Mouse (Mus musculus): ENCODE results near the gene Hist1h2ae.
A peak's percentile ranks its signal among the peaks of the same experiment; 100 is the strongest.
"Not testable (repeated sequence)": the region's sequence is repeated elsewhere in the genome, so short reads cannot be mapped to it uniquely, and the experiment has no call there.

Gene Hist1h2ae

DNA sequence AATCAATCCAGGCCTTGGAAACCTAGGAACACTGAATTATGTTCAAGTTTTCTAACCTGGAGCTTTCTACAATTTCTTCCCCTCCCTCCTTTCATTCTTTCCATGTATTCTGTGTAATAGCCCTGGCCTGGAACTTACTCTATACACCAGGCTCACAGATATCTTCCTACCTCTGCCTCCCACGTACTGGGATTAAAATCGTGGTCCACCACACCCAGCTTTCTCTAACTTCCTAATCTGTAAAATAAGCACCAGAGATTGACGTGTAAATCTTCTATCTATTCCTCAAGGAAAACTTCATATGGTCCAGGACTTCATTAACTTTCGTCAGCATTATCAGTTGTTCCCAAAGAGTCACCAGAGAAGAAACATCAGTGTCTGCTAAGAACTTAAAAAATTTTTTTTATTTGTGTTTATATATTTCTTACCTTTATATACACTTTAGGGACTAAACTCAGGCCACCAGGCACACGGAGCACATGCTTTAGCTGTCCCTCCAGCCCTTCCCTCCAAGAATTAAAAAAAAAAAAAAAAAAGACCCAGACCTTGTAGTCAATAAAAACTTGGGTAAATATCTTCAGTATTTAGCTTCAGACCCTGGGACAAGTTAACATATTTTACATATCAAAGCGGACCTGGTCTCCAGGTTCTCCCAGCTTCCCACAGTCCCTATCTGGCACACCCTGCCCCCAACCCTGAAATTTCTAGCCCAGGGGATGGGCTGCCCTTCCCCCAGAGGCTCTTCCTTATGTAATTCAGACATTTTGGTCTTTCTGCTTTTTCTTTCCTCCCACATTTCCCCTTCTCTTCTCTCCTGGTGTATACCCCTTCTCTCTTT lies 11.4 kb upstream of the Hist1h2ae start:
- DNase-seq = no peak

DNA sequence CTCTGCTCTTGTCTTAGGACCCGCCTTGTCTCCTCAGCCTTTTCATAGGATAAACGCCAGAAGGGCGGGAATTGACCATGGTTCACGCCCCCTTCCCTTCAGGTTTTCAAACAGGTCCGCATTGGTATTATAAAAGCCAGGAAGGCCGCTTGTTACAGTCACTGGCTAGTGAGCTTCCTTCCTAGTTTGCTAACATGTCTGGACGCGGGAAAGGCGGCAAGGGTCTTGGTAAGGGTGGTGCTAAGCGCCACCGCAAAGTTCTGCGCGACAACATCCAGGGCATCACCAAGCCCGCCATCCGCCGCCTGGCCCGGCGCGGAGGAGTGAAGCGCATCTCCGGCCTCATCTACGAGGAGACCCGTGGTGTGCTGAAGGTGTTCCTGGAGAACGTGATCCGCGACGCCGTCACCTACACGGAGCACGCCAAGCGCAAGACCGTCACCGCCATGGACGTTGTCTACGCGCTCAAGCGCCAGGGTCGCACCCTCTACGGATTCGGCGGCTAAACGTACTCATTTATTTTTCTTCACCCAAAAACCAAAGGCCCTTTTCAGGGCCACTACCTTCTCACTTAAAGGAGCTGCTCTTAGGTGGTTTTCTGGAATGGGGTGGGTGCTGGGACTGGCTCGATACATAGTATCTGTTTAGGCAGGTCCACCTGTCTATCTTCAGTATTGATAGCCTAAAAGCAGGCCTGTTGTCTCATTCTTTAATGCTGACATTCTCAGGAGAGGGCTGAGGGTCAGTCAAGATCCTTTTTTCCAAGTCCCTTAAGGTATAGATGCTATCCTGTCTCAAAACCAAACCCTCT lies 10.6 kb upstream of the Hist1h2ae start, which contains the start of gene Hist1h4d:
Hist1h4d (plus strand) TSS at position 191 of the 811 bp plus-strand sequence.
- DNase-seq = peak; percentile 99

DNA sequence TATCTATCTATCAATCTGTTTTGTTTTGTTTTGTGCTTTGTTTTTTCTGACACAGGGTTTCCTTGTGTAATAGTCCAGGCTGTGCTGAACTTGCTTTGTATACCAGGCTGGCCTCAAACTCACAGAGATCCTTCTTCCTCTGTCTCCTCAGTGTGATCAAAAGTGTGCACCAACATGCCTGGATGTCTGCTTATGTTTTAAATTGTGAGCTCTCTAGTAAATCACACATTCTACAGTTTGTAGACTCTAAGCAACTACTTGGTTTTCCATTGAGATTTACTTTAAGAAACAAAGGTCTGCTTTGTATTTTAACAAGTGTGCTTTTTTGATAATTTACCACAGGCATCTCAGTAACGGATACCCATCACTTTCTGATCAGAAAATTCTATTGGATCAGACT lies 6.8 kb upstream of the Hist1h2ae start:
- DNase-seq = no peak

DNA sequence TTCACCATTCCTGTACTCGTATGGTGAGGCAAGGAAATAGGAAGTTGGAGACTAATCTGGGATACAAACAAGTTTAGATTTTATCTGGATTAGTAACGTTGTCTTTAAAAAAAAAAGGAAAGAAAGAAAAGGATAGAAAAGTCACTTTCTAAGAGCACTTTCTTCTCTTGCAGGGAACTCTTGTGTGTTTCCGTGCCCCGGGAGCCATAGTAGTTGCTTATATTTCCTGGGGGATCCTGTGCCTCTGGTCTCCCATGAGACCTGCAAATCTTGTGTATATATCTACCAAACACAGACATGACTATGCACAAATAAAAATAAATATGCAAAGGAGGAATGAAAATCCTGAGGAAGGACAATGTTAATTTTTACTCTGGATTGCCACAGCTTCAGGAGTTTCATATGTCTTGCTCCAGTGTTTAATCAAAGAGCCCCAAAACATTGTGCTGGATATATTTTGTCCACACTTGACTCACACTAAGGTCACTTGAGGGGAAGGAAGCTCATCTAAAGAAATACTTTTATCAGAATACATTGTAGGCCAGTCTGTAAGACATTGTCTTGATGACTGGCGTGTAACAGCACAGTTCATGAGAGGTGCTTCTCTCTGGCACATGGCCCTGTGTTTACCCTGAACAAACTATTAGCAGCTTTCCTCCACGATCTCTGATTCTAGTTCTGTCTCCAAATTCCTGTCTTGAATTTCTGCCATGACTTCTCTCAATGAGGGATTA lies 6.1 kb upstream of the Hist1h2ae start:
- DNase-seq = no peak

DNA sequence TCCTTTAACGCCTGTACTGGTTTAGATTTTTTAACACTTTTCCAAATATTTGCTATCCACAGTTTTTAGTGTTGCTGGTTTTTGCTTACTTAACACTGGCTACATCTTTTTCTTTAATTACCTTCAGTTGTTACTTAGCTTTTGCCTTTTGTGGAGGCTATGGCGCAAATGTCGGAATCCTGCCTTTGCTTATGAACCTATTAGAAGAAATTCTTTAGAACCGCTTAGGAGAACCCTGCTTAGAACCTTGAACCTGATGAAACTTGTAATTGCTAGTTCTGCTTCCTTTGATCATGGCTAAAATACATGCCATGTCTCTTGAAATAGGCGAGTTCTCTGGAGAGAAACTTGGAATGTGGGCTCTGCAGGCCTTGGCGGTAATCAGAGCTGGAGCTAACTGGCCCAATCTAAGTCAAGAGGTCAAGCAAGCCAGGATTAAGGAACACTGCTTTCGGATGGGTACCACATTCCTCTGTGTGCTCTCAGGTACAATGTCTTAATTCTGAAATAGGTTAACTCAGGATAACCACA lies 5.4 kb upstream of the Hist1h2ae start:
- no peak for DNase-seq

DNA sequence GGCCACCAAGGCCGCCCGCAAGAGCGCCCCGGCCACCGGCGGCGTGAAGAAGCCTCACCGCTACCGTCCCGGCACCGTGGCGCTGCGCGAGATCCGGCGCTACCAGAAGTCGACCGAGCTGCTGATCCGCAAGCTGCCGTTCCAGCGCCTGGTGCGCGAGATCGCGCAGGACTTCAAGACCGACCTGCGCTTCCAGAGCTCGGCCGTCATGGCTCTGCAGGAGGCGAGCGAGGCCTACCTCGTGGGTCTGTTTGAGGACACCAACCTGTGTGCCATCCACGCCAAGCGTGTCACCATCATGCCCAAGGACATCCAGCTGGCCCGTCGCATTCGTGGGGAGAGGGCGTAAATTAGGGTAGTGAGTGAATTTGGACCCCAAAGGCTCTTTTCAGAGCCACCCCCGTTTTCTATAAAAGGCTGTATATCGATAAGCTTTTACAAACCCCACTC lies 4.9 kb upstream of the Hist1h2ae start:
- DNase-seq = not testable (repeated sequence)

DNA sequence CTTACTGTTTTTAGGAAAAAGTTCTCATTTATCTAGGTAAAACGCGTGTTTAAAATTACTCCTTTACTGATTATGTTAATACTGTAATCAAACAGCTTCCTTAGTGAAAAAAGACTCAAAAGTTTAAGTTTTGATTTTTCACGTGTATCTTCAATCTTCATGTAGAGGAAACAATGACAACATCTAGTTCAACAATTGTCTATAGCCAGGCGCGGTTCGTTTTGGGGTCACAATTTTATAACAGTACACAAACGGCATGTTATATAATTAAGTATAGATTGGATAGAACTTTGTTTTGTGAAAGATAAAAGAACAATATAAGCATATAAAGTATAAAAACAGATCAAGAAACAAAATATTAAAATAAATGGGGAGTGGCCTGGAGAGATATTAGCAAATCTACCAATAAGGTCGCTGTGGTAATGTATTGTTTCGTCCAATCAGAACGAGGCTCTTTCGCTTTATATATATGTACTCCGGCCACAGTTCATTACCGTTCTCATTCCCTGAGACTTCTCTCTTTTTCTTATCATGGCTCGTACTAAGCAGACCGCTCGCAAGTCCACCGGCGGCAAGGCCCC lies 4.3 kb upstream of the Hist1h2ae start, which contains the start of gene Hist1h3d:
Hist1h3d (plus strand) TSS at position 493 of the 581 bp plus-strand sequence.
- DNase-seq = peak; percentile 63

DNA sequence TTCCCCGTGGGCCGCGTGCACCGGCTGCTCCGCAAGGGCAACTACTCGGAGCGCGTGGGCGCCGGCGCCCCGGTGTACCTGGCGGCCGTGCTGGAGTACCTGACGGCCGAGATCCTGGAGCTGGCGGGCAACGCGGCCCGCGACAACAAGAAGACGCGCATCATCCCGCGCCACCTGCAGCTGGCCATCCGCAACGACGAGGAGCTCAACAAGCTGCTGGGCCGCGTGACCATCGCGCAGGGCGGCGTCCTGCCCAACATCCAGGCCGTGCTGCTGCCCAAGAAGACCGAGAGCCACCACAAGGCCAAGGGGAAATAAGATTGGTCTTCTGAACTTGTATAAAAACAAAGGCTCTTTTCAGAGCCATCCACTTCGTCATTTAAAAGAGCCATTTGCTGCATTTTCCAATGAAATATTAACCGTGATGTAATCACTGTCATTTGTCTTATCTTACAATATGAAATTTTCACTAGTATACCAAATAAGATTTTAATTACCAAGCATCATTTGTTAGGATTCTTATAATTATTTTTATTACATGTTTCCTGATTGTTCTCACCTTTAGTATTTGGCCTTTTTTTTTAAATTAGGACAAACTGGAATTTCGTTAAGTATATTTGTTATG lies 3.6 kb upstream of the Hist1h2ae start:
- DNase-seq = not testable (repeated sequence)

DNA sequence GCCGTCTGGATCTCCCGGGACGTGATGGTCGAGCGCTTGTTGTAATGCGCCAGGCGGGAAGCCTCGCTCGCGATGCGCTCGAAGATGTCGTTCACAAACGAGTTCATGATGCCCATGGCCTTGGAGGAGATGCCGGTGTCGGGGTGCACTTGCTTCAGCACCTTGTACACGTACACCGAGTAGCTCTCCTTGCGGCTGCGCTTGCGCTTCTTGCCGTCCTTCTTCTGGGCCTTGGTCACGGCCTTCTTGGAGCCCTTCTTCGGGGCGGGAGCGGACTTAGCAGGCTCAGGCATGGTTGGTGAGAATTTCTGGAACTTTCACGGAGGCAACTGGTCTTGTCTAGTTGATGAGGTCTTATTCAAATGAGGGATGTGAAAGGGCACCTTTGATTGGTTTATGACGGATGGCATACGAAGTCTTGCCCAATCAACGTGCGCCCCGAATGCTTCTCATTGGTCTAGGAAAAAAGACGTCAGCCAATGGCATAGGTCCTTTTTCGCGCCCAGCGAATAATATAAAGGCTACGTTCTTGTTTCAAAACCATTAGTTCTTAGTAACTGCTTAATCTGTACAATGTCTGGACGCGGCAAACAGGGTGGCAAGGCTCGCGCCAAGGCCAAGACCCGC lies 3.0 kb upstream of the Hist1h2ae start, which contains the start of the genes Hist1h2bf and Hist1h2ad:
Hist1h2bf (minus strand) TSS at position 299 of the 627 bp plus-strand sequence.
Hist1h2ad (plus strand) TSS at position 484 of the 627 bp plus-strand sequence.
- DNase-seq = peak; percentile 95

DNA sequence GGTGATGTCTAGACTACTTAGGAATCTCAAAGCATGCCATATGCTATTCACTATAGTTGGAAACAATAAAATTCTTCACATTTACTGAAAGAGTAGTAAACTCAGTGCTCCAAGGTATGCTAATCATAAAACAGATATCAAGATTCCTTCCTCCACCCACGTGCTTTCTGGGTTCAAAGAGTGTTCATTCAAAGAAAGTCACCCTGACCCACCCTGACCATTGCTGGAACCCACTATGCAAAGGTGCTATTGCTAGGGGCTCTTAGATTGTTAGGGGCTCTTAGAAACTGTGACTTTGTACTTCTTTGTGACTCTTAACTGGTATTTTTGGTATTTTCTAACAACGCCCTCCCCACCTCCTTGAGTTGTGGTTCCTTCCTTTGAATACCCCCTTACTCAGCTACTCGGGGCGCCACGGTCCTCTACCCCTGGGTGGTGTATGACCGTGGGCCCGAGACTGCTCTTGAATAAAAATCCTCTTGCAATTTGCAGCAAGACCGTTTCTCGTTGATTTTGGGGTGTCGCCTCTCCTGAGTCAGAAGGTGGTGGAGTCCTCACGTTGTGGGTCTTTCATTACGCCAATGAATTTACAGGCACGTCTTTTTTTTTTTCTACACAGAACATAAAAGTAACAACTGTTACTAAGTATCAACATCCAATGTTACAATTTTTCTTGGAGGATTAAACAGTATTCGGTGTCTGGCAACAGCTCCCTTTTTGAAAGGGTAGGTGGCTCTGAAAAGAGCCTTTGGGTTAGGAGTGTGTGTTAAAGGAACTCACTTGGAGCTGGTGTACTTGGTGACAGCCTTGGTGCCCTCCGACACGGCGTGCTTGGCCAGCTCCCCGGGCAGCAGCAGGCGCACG lies 2.2 kb upstream of the Hist1h2ae start:
- DNase-seq = not testable (repeated sequence)

DNA sequence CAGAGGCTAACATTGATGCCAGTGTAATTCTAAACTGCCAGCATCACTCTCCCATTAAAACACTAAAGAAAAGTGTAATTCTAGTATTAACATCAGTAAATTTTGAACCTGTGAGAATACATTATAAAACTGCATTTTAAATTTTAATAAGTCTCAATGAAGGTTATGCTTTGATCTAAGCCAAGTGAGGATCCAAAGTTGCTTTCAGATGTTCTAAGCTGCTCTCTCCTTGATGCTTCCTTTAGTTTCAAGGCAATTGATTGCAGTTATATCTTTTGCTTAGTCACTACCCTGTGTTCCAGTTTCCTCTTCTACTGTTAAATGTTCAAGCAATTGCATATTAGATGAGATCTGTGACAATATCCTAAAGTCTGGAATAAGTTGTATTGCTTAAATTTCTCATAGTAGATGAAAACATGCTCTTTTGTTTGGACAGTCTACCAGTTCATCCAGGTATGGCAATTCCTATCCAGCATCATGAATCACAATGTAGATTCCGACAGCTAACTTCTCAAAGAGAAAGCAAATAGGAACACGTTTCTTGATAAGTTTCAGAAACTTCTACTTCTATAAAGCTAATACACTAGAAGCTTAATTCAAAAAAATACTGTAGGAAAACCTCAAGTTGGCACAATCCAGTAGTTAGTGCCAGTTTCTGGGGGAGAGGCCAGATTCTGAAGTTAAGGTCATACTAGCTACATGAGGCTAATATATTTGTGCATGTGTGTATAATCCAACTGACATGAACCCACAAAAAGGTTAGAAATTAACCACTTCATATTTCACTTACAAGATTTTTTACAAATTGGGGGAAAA lies 1.4 kb upstream of the Hist1h2ae start:
- no peak for DNase-seq

DNA sequence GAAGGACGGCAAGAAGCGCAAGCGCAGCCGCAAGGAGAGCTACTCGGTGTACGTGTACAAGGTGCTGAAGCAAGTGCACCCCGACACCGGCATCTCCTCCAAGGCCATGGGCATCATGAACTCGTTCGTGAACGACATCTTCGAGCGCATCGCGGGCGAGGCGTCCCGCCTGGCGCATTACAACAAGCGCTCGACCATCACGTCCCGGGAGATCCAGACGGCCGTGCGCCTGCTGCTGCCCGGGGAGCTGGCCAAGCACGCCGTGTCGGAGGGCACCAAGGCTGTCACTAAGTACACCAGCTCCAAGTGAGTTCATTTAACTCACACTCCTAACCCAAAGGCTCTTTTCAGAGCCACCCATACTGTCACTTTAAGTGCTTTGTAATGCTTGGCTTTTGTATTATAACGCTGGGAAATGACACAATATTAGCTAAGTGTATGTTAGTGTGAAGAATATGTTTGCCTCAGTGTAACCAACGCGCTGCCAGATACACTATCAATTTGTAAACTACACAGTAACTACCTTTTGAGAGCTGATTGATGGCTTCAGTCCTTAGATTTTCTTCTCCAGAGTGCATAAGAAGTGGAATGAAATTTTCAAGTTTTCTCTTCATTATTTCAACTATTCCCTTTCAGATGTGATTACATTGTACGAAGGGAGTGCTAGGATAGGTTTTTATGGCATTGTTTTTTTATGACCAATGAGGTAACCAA lies 641 bp upstream of the Hist1h2ae start:
- DNase-seq = not testable (repeated sequence)

DNA sequence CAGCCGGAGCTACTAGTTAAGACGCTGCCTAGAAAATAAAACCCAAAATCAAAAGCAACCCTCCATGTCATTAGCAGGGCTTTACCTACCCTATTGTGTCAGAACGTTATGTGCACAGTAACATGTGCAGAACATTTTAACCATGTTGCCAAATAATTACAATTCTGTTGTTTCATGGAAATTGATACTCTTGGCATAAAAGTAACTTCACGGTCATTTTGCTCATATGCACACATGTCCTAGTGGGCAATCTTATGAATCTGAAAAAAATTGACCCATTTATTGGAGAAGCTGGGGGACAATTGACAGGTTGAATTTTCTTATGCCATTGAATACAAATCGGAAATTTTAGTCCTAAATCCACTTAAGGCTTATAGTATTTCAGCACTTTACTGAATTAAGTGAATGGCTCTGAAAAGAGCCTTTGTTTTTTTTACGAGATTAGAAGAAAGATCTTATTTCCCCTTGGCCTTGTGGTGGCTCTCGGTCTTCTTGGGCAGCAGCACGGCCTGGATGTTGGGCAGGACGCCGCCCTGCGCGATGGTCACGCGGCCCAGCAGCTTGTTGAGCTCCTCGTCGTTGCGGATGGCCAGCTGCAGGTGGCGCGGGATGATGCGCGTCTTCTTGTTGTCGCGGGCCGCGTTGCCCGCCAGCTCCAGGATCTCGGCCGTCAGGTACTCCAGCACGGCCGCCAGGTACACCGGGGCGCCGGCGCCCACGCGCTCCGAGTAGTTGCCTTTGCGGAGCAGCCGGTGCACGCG lies 579 bp downstream of the Hist1h2ae start:
- DNase-seq = not testable (repeated sequence)

DNA sequence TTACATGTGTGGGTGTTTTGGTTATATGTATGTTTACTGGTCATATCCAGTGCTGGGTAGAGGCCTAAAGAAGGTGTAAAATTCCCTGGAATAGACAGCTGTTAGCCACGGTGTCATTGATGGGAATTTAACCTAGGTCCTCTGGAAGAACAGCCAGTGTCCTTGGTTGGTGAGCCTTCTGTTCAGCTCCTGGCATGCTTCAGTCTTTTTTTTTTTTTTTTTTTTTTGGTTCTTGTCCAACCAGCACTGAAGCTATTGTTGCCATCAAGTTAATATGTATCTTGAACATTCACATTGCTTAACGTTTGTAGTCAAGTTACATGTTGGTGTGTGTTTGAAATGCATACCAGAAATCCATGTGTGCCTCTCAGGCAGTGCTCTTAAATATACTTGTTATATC lies 6.5 kb downstream of the Hist1h2ae start:
- no peak for DNase-seq

DNA sequence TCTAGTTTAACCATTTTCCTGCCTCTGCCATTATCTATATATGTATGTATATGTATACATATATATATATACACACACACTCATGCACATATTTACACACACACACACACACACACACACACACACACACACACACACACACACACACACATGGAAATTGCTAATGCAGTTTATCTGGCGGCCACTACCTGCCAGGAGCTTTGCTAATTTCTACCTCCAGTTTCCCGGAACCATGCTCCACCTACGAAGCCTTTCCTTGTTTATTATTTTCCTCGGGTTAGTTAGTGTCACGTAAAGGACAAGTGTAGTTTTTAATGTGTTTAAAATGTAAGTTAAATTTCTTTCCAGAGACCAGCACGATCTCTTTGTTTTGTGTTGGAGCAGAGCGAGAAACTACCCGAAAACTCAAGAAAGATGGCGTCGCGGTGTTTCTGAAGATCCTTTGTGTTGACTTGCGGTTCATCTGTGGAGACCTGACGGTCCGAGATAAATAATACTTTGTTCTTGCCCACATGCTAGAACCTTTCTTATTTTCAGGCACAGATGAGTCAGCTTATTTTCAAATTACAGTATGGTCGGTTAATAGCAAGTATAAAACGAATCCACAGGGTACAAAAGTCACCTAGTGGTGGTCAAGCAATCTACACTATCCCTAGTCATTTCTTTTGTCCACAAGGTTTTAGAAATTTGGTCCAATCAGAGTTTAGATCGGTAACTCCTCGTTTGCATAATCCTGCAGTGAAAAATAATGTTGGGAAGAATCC lies 8.1 kb downstream of the Hist1h2ae start:
- DNase-seq = no peak

DNA sequence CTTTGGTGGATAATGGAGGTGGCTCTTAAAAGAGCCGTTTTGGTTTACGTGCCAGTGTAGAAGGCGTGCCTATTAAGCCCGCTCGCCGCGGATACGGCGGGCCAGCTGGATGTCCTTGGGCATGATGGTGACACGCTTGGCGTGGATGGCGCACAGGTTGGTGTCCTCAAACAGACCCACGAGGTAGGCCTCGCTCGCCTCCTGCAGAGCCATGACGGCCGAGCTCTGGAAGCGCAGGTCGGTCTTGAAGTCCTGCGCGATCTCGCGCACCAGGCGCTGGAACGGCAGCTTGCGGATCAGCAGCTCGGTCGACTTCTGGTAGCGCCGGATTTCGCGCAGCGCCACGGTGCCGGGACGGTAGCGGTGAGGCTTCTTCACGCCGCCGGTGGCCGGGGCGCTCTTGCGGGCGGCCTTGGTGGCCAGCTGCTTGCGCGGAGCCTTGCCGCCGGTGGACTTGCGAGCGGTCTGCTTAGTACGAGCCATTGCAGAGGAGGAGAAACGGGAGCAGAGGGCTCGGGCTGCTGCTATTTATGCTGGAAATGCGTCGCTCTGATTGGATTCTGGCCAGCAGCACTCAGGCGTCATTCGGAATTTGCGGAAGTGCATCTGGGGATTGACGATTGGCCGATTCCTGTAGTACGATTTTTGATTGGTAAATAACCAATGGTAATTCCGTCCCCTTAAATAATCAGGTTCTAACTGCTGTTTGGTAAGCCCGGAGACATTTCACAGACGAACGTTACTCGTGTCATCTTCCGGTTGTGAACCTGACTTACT lies 8.9 kb downstream of the Hist1h2ae start, which contains the start of gene Hist1h3e:
Hist1h3e (minus strand) TSS at position 487 of the 777 bp plus-strand sequence.
- peak; percentile 96 for DNase-seq

Data from lung, postnatal 10 days (tissue).